Mouse (Mus musculus): ENCODE results near the gene Tpbgl.

The Tpbgl gene

GRCm38 (mm10) chr7:99641245-99641644 is 14.3 kb upstream of the Tpbgl start:
- no peak for DNase-seq

DNA sequence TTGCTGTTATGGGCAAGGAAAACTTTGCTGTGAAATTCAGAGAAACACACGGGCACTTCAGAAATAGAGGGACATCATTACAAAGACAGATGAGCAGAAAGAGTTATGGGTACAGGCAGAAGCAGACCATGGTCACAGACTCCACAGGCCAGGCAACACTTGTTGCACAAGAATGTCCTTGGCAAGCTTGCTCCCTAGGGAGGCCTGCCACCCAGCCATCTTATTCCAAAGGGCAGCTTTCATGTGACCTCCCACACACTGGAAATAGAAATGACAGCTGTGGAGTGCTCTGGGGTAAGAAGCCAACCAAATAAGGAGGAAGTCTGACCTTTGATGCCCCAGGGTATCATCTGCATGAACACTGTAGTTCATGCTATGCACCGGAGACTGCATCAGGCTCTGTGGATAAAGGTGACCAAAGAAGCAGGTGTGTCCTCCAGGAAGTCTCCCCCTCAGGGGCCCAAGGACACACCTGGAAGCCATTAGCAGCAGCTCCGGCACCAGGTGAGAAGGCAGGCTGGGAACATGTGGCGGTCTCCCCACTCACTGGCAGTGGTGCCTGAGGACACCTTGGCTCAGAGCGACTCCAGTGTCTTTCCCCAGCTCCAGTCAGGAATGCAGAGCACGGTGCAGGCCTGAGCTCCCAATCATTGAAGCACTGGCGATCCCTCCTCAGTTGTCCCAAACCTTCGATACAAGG is 7.2 kb upstream of the Tpbgl start:
- DNase-seq, result no peak

DNA sequence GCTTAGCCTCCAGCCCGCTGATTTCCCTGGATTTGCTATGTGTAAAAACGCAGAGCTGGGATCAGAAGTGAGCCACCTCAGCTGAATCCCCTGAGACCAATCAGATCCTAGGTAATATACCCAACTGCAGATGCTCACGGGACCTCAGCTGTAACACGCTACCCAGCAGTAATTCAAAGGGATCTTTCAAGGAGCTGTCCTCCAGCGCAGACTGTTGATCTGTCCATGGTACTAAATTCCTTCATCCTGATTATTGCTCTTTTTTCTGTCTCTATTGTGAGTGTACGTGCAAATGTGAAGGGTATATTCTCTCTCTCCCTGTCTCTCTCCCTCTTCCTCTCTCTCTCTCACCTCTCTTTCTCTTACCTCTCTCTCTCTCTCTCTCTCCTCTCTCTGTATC is 5.4 kb upstream of the Tpbgl start:
- DNase-seq, result no peak

DNA sequence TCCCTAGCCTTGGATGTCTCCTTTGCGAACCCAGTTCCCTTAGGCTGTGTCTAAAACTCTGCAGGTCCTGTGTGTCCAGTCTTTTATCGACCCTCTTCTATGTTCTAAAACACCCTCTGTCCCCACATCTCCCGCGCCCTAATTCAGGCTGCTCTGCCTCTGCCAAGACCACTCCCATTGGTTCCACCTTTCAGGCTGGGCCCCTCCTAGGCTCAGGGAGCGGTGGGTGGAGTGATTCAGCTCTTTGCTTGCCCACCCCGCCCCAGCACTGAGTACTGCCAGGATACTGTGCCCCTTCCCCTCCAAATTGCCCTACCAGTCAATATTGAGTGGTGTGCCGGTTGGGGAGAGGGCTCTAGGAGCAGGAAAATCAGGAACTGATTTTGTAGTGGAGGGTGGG is 463 bp upstream of the Tpbgl start:
- no peak for DNase-seq

DNA sequence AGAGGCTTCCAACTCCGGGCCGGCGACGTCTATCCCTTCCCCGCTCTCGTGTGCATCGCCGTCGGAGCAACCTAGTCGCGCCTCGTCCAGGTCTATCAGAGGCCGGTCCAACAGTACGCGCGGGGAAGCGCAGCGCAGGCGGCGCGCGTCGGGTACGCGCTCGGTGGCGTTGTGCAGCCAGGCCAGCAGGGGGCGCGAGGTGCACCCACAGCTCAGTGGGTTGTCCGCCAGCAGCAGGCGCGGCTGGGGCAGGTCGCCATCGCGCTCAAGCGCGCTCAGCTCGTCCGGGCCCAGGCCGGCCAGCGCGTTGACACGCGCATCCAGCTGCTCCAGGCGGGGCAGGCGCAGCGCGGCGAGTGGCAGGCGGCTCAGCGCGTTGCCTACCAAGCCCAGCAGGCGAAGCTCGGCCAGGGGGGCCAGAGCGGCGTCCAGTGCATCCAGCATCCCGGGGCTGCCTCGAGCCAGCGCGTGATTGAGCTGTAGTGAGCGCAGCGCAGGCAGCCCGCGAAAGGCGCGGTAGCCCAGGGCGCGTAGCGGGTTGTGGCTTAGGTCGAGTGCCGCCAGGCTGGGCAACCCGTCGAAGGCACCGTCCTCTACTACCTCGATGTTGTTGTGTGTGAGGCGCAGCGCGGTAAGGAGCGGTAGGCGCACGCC is 1.1 kb downstream of the Tpbgl start:
- peak; percentile 85 to 88 for DNase-seq

GRCm38 (mm10) chr7:99618860-99619259 is 8.0 kb downstream of the Tpbgl start:
- DNase-seq, result no peak

GRCm38 (mm10) chr7:99618264-99618663 is 8.6 kb downstream of the Tpbgl start:
- DNase-seq, result no peak

- DNase-seq, result no peak
Observed at GRCm38 (mm10) chr7:99607632-99608031, 19.3 kb downstream of the Tpbgl start.

- no peak for DNase-seq
Observed at GRCm38 (mm10) chr7:99606766-99607165, 20.1 kb downstream of the Tpbgl start.

DNA sequence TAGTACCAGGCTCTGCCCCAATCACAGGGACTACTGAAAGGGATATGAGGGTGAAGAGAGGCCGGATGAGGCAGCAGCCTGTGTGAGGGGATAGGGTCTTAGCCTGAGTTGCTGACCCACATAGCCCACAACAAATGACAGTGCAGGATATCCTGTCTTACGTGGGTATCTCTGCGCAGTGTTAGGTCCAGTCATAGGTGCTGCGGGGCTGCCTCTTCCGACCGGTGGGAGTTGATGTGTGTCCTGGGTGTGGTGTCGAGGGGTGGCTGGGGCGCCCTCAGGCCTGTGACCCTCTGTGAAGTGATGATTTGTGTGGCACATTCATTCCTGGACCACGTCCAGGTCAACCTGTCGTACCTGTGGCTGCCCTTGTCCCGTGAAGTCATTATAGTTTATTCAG is 20.6 kb downstream of the Tpbgl start:
- no peak for DNase-seq

DNA sequence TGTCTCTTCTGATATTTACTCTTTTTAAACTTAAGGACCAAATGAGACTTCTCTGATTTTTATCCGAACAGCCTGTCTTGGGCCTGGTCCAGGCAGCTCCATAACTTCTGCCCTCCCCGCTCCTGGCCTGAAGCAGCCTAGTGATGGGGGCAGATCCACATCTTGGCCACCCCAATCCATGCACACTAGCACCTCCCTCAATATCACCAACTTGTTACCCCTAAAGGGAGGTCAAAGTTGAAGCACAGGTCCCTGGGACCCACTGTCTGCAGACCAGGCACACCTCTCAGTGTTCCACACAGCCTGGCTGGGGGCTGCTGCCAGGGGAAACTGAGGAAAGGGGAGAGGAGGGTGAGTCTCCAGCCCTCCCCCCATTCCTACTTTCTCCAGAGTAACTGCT is 21.8 kb downstream of the Tpbgl start:
- no peak for DNase-seq

DNA sequence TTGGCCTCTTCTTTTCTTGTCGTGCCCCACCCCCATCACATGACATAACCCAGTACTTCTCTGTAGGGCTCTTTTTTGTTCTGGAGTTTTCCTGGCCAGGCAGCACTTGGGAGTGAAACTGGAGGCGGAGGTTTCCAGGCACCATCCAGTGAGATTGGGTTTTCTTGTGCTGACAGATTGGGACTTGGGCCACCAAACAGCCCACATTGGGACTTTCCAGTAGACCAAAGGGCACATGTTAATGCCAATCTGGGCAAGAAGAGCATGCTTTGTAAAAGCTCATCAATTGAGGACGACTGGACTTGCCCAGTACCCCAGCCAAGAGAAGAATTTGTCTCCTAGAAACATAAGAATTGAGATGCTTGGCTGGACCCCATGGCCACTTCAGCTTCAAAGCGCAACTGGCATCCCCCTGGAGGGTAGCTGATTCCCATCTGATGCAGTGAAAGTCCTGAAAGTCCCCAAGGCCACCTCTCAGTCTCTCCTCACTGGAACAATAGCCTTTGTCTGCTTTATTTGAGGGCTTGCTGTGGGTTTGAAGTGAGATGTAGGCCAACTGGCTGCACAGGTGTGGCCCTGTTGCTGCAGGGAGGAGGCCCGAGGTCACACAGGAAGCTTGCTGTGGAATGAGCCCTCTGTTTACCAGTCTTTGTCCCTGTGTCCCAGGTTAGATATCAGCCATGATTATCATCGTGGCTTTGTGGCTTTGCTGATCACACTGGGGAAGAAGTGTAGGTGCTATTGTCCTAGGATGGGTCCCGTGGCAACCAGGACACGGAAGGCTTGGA is 22.8 kb downstream of the Tpbgl start:
- DNase-seq, result no peak

- no peak for DNase-seq
Observed at GRCm38 (mm10) chr7:99598722-99599121, 28.2 kb downstream of the Tpbgl start.

DNA sequence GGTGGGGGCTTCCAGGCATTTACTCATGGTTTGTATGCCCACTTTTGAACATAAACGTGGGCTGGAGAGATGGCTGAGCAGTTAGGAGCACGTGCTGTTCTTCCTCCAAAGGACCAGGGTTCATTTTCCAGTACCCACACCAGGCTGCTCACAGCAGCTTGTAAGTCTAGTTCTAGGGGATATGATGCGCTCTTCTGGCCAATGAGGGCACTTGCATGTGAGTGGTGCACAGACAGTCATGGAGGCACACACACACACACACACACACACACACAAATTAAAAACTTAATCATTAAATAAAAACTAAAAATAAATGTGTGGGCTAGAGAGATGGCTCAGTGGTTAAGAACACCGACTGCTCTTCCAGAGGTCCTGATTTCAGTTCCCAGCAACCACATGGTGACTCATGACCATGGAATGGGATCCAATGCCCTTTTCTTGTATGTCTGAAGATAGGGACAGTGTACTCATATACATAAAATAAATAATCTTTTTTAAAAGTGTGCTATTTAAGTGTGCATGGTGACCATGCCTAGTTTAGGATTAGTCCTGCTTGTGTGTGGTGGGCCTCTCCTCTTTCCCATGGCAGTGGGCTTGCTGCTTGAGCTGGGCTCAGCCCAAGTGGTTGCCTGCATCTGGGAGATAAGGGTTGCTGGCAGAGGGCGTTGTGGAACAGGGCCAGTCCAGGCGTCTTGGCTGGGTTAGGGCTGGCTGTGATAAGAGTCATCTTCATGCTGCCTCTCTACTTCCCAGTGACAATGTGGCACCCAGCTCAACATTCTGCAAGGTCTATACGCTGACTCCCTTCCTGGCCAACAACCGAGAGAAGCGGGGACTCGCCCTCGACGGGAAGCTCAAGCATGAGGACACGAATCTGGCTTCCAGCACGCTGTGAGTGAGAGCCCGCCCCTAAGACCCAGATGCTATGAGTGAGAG is 32.8 kb downstream of the Tpbgl start:
- no peak for DNase-seq

- no peak for DNase-seq
Observed at GRCm38 (mm10) chr7:99592669-99593068, 34.2 kb downstream of the Tpbgl start.

DNA sequence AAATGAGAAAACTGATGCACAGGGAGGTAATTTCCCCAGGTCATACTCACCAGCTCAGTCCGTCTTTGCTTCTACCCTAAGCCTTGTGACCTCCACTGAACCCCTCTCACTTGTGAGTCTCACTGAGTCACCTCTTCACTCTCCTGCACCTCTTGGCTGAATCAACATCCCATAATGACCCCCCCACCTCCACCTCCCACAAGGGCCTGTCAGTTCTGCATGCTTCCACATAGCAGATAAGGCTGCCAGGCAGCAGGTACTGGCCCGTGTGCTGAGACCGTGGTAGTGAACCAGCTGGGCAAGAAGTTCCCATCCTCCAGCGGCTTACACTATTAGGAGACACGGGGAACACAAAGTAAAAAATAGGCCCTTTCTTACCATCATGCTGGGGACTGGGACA is 36.3 kb downstream of the Tpbgl start:
- DNase-seq, result no peak

DNA sequence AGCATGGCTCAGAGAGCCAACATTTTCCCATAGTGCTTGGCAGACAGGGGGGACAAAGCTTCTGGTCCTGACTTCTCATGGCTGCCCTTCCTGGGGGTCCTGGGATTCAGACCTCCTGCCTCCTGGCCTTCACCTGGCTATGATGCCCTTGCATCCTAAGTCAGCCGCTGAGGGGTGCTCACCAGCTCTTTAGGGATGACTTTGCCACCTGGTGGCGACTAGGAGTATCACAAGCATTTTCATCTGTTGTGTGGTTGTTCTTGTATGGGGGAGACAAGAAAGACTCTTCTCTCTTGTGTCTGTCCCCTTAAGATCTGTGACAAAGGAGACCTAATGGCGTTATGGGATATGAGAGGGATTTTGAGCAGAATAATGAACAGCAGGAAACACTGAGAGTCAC is 36.8 kb downstream of the Tpbgl start:
- peak; percentile 59 to 60 for DNase-seq

- DNase-seq, result no peak
Observed at GRCm38 (mm10) chr7:99585976-99586375, 40.9 kb downstream of the Tpbgl start.

- no peak for DNase-seq
Observed at GRCm38 (mm10) chr7:99583625-99584024, 43.3 kb downstream of the Tpbgl start.

DNA sequence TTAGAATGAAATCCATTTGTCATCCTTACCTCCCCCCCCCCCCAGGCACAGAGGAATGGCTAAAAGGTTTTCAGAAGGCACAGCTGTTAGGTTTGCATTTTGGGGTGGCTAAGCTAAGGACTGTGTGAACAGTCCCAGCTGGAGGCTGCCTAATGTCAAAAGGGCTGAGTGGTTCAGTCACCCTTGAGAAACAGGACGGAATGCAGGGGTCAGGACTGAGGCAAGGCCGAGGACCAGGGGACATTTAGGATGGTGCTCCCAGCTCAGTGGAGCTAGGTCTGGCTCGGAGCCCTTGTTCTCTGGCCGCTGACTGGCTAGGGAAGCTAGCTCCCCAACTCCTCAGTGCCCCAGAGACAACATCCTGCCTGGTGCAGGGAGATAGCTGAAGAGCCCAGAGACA is 44.0 kb downstream of the Tpbgl start:
- peak; percentile 27 to 39 for DNase-seq

DNA sequence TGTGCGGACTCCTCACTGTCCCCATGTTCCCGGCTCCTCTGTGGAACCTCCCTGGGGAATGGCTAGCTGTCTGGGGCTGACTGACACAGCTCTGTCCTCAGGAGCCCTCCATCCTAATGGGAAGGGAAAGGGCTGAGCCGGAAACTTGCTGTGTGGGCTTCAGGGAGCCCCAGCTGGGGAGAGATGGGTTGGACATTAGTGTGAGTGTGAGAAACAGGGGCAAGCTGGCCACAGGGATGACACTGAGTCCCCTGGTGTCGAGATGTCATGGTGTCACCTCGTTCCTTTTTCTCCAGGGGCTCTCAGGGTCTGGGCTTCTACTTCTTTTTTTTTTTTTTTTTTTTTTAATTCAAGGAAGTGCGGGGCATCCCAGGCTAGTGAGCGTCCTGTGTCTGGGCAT is 44.6 kb downstream of the Tpbgl start:
- no peak for DNase-seq

DNA sequence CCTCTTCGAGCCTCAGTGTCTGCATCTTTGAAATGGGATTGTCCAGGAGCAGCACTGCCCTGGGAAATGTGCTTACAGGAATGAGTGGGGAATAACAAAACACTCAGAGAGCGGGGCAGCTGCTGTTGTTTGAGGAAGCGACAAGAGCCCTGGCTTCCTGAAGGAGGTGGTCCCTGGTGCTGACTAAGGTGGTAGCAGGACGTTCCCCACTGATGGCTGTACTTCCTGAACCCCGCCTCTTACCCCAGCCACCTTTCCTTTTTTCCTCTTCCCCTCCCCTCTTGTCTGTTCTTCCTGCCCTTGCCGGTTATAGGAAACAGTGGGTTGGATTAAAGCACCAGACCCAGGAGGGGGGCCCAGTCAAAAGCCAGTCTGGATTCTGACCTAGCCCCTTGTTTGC is 46.7 kb downstream of the Tpbgl start:
- no peak for DNase-seq

Data from lung, adult 18-20 months (tissue).